Mouse (Mus musculus): ENCODE data around the gene Lrrc8c. TPM values are rescaled to one million over a fixed set of nuclear protein-coding genes. Genes with fewer than 3 reads are reported as not detected.

Lrrc8c gene
- polyA plus RNA-seq, 1 experiment from 2014 or later = 20.1 TPM

GRCm38 (mm10) chr5:105536172-105536571 lies 17.0 kb downstream of the Lrrc8c start:
- Histone ChIP-seq H3K4me1 (ENCODE audit: control insufficient read depth, insufficient read depth, low read length) (no peaks in the 10 kb centered on the region), H3K36me3 (ENCODE audit: control insufficient read depth, insufficient read depth) (peaks cover 11% of the 10 kb centered on the region), H3K9me3 (replicated peaks; ENCODE audit: control insufficient read depth, low read length) (no peaks in the 10 kb centered on the region), H3K4me2 (ENCODE audit: low read depth, low read length) (no peak overlapping the region), H3K27me3 (ENCODE audit: control insufficient read depth, insufficient read depth, low read length) (no peaks in the 10 kb centered on the region), H3K9ac (ENCODE audit: low read length) (no peak overlapping the region), H3K4me3 (ENCODE audit: low read length) (no peak overlapping the region), H3K27ac (ENCODE audit: low read length) (no peak overlapping the region)
- 90% methylated on average over 2 of the region's 2 CpGs for WGBS
- ATAC-seq (replicated peaks; ENCODE audit: extremely low read depth, insufficient read depth, low FRiP score) = no peak

- Histone ChIP-seq H3K9ac (ENCODE audit: low read length) (no peak overlapping the region), H3K27ac (ENCODE audit: low read length) (no peak overlapping the region), H3K4me2 (ENCODE audit: low read depth, low read length) (no peak overlapping the region), H3K9me3 (replicated peaks; ENCODE audit: control insufficient read depth, low read length) (no peaks in the 10 kb centered on the region), H3K27me3 (ENCODE audit: control insufficient read depth, insufficient read depth, low read length) (no peaks in the 10 kb centered on the region), H3K4me1 (ENCODE audit: control insufficient read depth, insufficient read depth, low read length) (no peaks in the 10 kb centered on the region), H3K36me3 (ENCODE audit: control insufficient read depth, insufficient read depth) (peaks cover 11% of the 10 kb centered on the region), H3K4me3 (ENCODE audit: low read length) (no peak overlapping the region)
- WGBS = 87% methylated on average over 11 of the region's 11 CpGs
- ATAC-seq (replicated peaks; ENCODE audit: extremely low read depth, insufficient read depth, low FRiP score) = no peak
These were observed 18.0 kb downstream of the Lrrc8c start for GRCm38 (mm10) chr5:105537101-105537723.

- WGBS = 89% methylated on average over 7 of the region's 7 CpGs
- H3K4me3 ChIP-seq (ENCODE audit: low read length) = no peak overlapping the region
- no peak overlapping the region for H3K9ac ChIP-seq (ENCODE audit: low read length)
- no peaks in the 10 kb centered on the region for H3K4me1 ChIP-seq (ENCODE audit: control insufficient read depth, insufficient read depth, low read length)
- H3K9me3 ChIP-seq (replicated peaks; ENCODE audit: control insufficient read depth, low read length) = no peaks in the 10 kb centered on the region
- no peaks in the 10 kb centered on the region for H3K27me3 ChIP-seq (ENCODE audit: control insufficient read depth, insufficient read depth, low read length)
- peaks cover 17% of the 10 kb centered on the region for H3K36me3 ChIP-seq (ENCODE audit: control insufficient read depth, insufficient read depth)
- no peak overlapping the region for H3K27ac ChIP-seq (ENCODE audit: low read length)
- no peak for ATAC-seq (replicated peaks; ENCODE audit: extremely low read depth, insufficient read depth, low FRiP score)
- H3K4me2 ChIP-seq (ENCODE audit: low read depth, low read length) = no peak overlapping the region
These were observed 21.9 kb downstream of the Lrrc8c start for GRCm38 (mm10) chr5:105541051-105541450.

- Histone ChIP-seq H3K27ac (ENCODE audit: low read length) (no peak overlapping the region), H3K9ac (ENCODE audit: low read length) (no peak overlapping the region), H3K9me3 (replicated peaks; ENCODE audit: control insufficient read depth, low read length) (no peaks in the 10 kb centered on the region), H3K36me3 (ENCODE audit: control insufficient read depth, insufficient read depth) (peaks cover 10% of the 10 kb centered on the region), H3K4me1 (ENCODE audit: control insufficient read depth, insufficient read depth, low read length) (no peaks in the 10 kb centered on the region), H3K27me3 (ENCODE audit: control insufficient read depth, insufficient read depth, low read length) (no peaks in the 10 kb centered on the region), H3K4me3 (ENCODE audit: low read length) (no peak overlapping the region), H3K4me2 (ENCODE audit: low read depth, low read length) (no peak overlapping the region)
- ATAC-seq (replicated peaks; ENCODE audit: extremely low read depth, insufficient read depth, low FRiP score) = no peak
- WGBS = 60% methylated on average over 3 of the region's 3 CpGs
These were observed 25.9 kb downstream of the Lrrc8c start for GRCm38 (mm10) chr5:105545126-105545525.

GRCm38 (mm10) chr5:105547115-105547514 lies 27.9 kb downstream of the Lrrc8c start:
- Histone ChIP-seq H3K9me3 (replicated peaks; ENCODE audit: control insufficient read depth, low read length) (no peaks in the 10 kb centered on the region), H3K36me3 (ENCODE audit: control insufficient read depth, insufficient read depth) (peaks cover 6% of the 10 kb centered on the region; the same call in 1 of the 2 replicates), H3K4me1 (ENCODE audit: control insufficient read depth, insufficient read depth, low read length) (no peaks in the 10 kb centered on the region), H3K27ac (ENCODE audit: low read length) (no peak overlapping the region), H3K9ac (ENCODE audit: low read length) (no peak overlapping the region), H3K27me3 (ENCODE audit: control insufficient read depth, insufficient read depth, low read length) (no peaks in the 10 kb centered on the region), H3K4me2 (ENCODE audit: low read depth, low read length) (no peak overlapping the region), H3K4me3 (ENCODE audit: low read length) (no peak overlapping the region)
- no peak for ATAC-seq (replicated peaks; ENCODE audit: extremely low read depth, insufficient read depth, low FRiP score)
- WGBS = 80% methylated on average over 4 of the region's 4 CpGs

GRCm38 (mm10) chr5:105551808-105552207 lies 32.6 kb downstream of the Lrrc8c start:
- Histone ChIP-seq H3K27ac (ENCODE audit: low read length) (no peak overlapping the region), H3K36me3 (ENCODE audit: control insufficient read depth, insufficient read depth) (peaks cover 1% of the 10 kb centered on the region), H3K4me1 (ENCODE audit: control insufficient read depth, insufficient read depth, low read length) (no peaks in the 10 kb centered on the region), H3K4me2 (ENCODE audit: low read depth, low read length) (no peak overlapping the region), H3K4me3 (ENCODE audit: low read length) (no peak overlapping the region), H3K27me3 (ENCODE audit: control insufficient read depth, insufficient read depth, low read length) (no peaks in the 10 kb centered on the region), H3K9ac (ENCODE audit: low read length) (no peak overlapping the region), H3K9me3 (replicated peaks; ENCODE audit: control insufficient read depth, low read length) (no peaks in the 10 kb centered on the region)
- 63% methylated on average over 1 of the region's 1 CpGs for WGBS
- ATAC-seq (replicated peaks; ENCODE audit: extremely low read depth, insufficient read depth, low FRiP score) = no peak

- Histone ChIP-seq H3K4me3 (ENCODE audit: low read length) (no peak overlapping the region), H3K4me2 (ENCODE audit: low read depth, low read length) (no peak overlapping the region), H3K9ac (ENCODE audit: low read length) (no peak overlapping the region), H3K27ac (ENCODE audit: low read length) (no peak overlapping the region), H3K36me3 (ENCODE audit: control insufficient read depth, insufficient read depth) (peaks cover 8% of the 10 kb centered on the region), H3K9me3 (replicated peaks; ENCODE audit: control insufficient read depth, low read length) (peaks cover 3% of the 10 kb centered on the region; the same call in 1 of the 2 replicates), H3K27me3 (ENCODE audit: control insufficient read depth, insufficient read depth, low read length) (no peaks in the 10 kb centered on the region), H3K4me1 (ENCODE audit: control insufficient read depth, insufficient read depth, low read length) (no peaks in the 10 kb centered on the region)
- no peak for ATAC-seq (replicated peaks; ENCODE audit: extremely low read depth, insufficient read depth, low FRiP score)
- WGBS = 82% methylated on average over 6 of the region's 6 CpGs
These were observed 37.1 kb downstream of the Lrrc8c start for GRCm38 (mm10) chr5:105556291-105556690.

- no peak for ATAC-seq (replicated peaks; ENCODE audit: extremely low read depth, insufficient read depth, low FRiP score)
These were observed 38.2 kb downstream of the Lrrc8c start for GRCm38 (mm10) chr5:105557346-105557745.

GRCm38 (mm10) chr5:105557777-105558240 lies 38.6 kb downstream of the Lrrc8c start:
- H3K36me3 ChIP-seq (ENCODE audit: control insufficient read depth, insufficient read depth) = peaks cover 8% of the 10 kb centered on the region
- no peak overlapping the region for H3K4me2 ChIP-seq (ENCODE audit: low read depth, low read length)
- no peak overlapping the region for H3K9ac ChIP-seq (ENCODE audit: low read length)
- 79% methylated on average over 4 of the region's 4 CpGs for WGBS
- peaks cover 12% of the 10 kb centered on the region for H3K4me1 ChIP-seq (ENCODE audit: control insufficient read depth, insufficient read depth, low read length)
- H3K9me3 ChIP-seq (replicated peaks; ENCODE audit: control insufficient read depth, low read length) = peaks cover 3% of the 10 kb centered on the region; the same call in 1 of the 2 replicates
- H3K4me3 ChIP-seq (ENCODE audit: low read length) = no peak overlapping the region
- H3K27me3 ChIP-seq (ENCODE audit: control insufficient read depth, insufficient read depth, low read length) = no peaks in the 10 kb centered on the region
- no peak overlapping the region for H3K27ac ChIP-seq (ENCODE audit: low read length)
- ATAC-seq (replicated peaks; ENCODE audit: extremely low read depth, insufficient read depth, low FRiP score) = no peak

More at GRCm38 (mm10) chr5:105557346-105557745, 38.2 kb downstream of the Lrrc8c start:
- Histone ChIP-seq H3K4me2 (ENCODE audit: low read depth, low read length) (no peak overlapping the region), H3K27ac (ENCODE audit: low read length) (no peak overlapping the region), H3K4me3 (ENCODE audit: low read length) (no peak overlapping the region), H3K27me3 (ENCODE audit: control insufficient read depth, insufficient read depth, low read length) (no peaks in the 10 kb centered on the region), H3K9me3 (replicated peaks; ENCODE audit: control insufficient read depth, low read length) (peaks cover 3% of the 10 kb centered on the region; the same call in 1 of the 2 replicates), H3K36me3 (ENCODE audit: control insufficient read depth, insufficient read depth) (peaks cover 8% of the 10 kb centered on the region), H3K9ac (ENCODE audit: low read length) (no peak overlapping the region), H3K4me1 (ENCODE audit: control insufficient read depth, insufficient read depth, low read length) (peaks cover 9% of the 10 kb centered on the region)
- 97% methylated on average over 3 of the region's 3 CpGs for WGBS

All from heart, embryonic 16.5 days (tissue).